Mouse (Mus musculus) liver, adult 2 months (tissue): ENCODE data around the gene Ctdnep1.

Experiments used
- CTCF ChIP-seq: fragments of 200-500 bp; IDR thresholded peaks from 2 replicates; pipeline ENCODE4 v1.5.1; 2011; ENCODE audit warnings: low read depth, low read length, control low read depth
- POLR2A ChIP-seq: fragments of 200-500 bp; IDR thresholded peaks from 2 replicates; pipeline ENCODE4 v1.6.1; 2011; ENCODE audit warnings: low read length, control low read depth; ENCODE audit not compliant: insufficient read depth; ENCODE audit errors: extremely low read depth

GRCm38 (mm10) chr11:70029130-70029801, 48.3 kb downstream of the Ctdnep1 start:
- TF ChIP-seq CTCF (no peak), POLR2A (no peak)
